Mouse (Mus musculus) cerebellum, adult 11-12 months (tissue): ENCODE data around the gene Tnxb.
A peak's percentile ranks its signal among the peaks of the same experiment; 100 is the strongest.
"Not testable (repeated sequence)": the region's sequence is repeated elsewhere in the genome, so short reads cannot be mapped to it uniquely, and the experiment has no call there.

Experiments used
- DNase-seq: peaks from one replicate; pipeline ENCODE4 v3.0.0; 2022

Gene Tnxb

GRCm38 (mm10) chr17:34685120-34686110, 15.1 kb downstream of the Tnxb start:
- no peak for DNase-seq

DNA sequence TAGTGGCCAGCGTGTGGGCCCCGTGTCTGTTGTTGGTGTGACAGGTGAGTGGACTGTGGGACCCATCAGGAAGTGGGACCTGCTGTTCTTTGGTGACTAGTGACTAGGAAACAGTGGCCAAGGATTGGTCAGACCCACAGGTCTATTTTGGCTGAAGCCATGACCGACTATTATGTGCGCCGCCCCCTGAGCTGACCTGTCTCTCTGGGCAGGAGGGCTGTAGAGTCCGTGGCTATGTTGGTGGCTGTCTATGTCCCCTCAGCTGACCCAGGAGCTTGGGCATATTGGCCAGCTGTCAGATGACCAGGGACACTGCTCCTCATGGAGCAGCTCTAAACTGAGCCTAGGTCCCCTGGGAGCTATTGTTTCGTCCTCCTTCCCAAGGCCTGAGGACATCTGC, 18.6 kb downstream of the Tnxb start:
- DNase-seq, result no peak

GRCm38 (mm10) chr17:34690458-34690857, 20.1 kb downstream of the Tnxb start:
- no peak for DNase-seq

- DNase-seq, result no peak
Measured at GRCm38 (mm10) chr17:34692906-34693305, 22.6 kb downstream of the Tnxb start.

DNA sequence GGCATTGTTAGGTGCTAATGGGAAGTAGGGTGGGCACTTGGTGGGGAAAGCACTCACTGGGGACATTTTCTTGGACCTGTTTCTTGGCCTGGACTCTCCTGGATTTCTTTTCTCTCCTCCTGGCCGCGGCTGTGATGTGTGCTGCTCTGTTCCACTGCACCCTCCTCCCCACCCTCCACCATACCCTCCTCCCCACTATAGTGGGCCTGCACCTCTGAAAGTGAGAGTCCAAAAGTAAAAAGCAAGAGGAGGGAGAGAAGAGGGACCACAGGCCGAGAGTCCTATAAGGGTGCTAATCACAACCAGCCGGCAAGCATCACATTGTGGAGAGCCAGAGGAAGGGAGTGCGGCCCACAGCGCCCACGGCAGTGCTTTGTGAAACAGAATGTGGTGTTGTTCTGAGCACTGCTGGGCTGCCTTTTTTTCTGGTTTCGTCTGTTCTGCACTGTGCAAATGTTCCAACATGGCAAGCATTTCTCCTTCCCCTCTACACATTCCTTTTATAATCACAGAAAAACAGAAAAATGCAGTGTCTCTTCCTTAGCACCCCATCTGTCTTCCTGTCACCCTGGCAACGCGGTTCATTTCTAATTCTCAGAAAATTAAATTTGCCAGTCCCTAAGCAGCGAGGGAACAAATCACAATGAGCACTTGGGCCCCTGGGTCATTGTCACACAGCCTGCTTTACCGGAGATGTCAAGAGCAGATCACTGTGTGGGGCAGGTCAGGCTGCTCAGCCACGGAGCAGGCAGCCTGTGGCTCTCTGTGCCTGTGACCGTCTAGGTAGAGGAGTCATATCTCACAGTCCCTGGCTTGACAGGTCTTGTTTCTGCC, 29.5 kb downstream of the Tnxb start:
- DNase-seq, result no peak

- DNase-seq, result no peak
Measured at GRCm38 (mm10) chr17:34700671-34701071, 30.3 kb downstream of the Tnxb start.

GRCm38 (mm10) chr17:34706476-34706875, 36.1 kb downstream of the Tnxb start:
- not testable (repeated sequence) for DNase-seq

- DNase-seq, result peak; percentile 34
Measured at GRCm38 (mm10) chr17:34712951-34713350, 42.6 kb downstream of the Tnxb start.

DNA sequence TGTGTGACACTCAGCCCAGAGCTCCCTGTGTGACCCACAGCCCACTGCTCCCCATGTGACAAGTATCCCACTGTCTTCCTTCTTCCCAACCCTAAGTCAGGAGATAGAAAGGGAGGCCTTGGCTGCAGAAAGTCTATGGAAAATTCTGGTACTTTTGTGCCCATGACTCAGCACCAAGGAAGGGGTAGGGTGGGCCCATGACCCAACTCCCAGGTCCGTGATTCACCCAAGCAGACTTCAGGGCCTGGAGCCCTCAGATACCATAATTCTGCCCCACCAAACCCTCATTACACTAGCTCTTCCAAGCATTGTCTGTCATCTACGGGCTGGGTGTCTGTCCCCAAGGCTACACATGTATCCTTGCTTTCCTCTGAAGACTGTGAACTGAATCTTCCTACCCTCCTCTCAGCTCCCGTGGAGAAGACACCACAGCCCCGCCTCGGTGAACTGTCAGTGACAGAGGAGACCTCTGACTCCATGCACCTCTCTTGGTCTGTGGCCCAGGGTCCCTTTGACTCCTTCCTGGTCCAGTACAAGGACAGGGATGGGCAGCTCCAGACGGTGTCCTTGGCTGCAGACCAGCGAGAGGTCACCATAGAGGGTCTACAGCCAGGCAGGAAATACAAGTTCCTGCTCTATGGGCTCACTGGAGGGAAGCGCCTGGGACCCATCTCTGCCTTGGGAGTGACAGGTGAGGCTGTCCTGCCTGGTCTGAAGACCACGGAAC, 44.0 kb downstream of the Tnxb start:
- not testable (repeated sequence) for DNase-seq

DNA sequence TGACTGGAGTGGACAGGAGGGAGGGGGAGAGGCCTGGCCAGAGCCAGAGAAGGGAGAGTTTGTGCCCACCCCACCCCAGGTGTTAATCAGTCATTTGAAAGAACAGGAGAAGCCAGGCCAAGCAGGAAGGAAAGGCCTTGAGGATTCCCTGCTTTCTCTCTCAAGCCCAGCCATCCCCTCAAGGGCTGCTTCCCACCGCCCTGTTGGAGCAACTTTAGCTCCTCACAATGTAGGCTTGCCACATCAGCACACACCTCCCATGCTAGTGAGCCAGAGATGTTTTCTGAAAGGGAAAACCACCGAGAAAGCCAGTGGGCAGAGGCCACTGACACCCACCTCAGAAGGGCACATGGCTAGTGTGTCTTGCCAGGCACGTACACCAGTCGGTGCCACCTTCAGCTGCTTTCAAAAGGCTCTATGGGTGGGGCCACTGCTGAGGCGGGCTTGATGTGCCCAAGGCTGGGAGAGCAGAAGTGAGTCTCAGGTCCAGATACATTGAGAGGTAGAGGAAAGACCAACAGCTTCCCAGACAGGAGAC, 44.6 kb downstream of the Tnxb start:
- not testable (repeated sequence) for DNase-seq

DNA sequence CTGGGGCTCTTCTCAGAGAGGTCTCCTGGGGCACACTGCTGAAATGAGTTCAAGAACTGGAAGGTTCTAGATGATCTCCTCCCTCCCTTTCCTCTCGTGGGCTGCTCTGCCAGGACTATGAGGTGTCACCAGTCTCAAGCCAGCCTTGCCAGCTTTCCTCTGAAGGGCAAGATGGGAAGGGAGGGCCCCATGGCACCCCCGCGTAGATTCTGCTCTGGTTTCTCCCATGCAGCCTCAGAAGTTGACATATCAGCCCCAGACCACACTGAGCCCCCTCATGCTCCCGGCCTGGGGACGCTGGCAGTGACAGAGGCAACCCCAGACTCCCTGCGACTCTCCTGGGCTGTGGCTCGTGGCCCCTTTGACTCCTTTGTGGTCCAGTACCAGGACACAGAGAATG, 45.1 kb downstream of the Tnxb start:
- DNase-seq, result not testable (repeated sequence)

- no peak for DNase-seq
Measured at GRCm38 (mm10) chr17:34716247-34716646, 45.9 kb downstream of the Tnxb start.

DNA sequence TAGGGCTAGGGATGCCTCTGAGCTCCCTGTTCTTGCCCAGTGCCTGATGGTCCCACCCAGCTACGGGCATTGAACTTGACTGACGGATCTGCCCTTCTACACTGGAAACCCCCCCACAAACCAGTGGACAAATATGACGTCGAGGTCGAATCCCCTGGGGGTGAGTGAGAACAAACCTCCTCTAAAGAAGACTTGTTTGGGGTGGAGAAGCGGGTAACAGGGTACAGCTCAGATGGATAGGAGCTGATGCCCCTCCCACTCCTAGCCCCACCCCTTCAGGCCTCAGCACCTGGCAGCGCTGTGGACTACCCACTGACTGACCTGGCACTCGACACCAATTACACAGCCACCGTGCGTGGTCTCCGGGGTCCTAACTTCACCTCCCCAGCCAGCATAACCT, 47.1 kb downstream of the Tnxb start:
- DNase-seq, result no peak

- not testable (repeated sequence) for DNase-seq
Measured at GRCm38 (mm10) chr17:34719886-34720285, 49.6 kb downstream of the Tnxb start.

GRCm38 (mm10) chr17:34722238-34722637, 51.9 kb downstream of the Tnxb start:
- DNase-seq, result not testable (repeated sequence)

DNA sequence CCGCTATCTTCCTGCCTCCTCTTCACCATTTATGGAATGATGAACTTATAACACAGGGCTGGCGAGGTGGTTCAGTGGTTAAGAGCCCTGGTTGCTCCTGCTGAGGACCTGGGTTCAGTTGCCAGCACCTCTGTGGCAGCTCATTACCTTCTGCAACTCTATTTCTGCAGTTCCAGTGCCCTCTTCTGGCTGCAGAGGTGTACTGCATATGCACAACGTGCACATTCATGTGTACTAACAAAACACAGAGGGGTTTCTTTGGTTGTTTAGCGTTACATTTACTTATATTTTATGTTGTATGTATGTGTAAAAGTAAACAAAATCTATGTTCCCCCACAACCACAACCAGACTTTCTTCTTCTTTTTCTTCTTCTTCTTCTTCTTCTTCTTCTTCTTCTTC, 52.7 kb downstream of the Tnxb start:
- no peak for DNase-seq

- DNase-seq, result no peak
Measured at GRCm38 (mm10) chr17:34727887-34728286, 57.6 kb downstream of the Tnxb start.

GRCm38 (mm10) chr17:34729155-34729554, 58.8 kb downstream of the Tnxb start:
- not testable (repeated sequence) for DNase-seq

DNA sequence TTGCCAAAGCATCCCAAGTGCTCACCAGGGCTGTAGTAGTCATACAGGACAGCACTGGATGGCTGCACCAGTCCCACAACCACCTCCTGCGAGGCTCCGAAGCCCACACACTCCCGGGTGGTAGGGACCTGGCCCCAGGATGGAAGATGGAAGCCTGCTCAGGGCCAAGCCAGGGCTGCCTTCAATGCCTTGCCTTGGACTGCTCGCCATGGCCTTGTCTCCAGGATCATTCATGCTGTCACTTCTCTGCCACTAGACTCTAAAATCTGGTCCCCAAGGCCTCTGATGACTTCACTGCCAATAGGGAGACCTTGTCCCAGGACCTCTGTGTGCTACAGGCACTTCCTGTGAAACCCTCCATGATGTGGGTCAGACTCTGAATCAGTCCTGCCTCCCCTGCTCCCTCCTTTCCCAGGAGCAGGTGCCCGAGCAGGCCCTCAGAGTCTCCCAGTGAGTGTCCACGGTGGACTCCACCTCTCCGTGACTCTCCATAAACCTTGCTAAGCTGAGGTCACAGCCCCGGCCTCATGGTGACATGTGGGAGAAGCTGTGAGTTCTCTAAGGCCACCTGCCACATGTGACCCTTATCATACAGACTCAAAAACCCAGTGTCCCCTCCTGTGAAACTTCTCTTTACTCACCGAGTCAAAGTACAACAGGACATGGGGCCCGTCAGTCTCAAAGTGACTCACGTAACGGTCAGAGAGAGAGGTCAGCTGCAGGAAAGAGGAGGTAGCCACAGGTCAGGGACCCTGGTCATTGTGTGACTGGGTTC, 59.6 kb downstream of the Tnxb start:
- not testable (repeated sequence) for DNase-seq

DNA sequence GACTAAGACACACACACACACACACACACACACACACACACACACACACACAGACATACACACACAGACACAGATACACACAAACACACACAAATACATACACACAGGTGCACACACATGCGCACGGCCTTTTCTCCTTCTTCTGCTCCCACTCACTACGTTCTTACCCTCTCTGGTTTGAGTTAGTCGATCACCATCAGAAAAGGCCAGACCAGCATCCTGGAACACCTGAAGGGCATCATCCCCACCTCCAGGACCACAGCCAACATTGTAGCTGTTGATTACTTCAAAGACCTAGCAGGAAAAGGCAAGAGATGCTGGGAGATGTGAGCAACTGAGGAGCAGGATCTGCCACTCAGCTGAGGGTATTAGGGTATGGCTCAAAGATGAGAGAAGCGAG, 67.1 kb downstream of the Tnxb start:
- not testable (repeated sequence) for DNase-seq

GRCm38 (mm10) chr17:34739708-34740107, 69.4 kb downstream of the Tnxb start:
- not testable (repeated sequence) for DNase-seq

DNA sequence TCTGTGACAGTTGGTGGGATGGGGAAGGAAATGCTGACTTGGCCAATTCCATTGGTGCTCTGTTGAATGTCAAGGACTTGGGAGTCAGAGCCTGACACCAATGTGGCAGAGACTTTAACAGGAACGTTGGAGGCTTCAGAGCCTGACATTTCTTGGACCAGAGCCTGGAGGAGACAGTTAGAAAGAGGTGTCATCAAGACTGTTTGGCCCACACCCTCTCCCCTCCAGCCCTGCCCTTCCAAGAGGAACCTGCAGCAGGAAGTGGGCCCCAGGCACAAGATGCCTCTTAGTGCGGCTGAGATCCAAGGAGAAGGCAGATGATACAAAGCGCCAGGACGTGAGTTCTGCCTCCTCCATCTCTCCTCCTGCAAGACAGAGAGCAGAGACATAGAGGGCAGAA, 69.9 kb downstream of the Tnxb start:
- DNase-seq, result no peak
